Mouse (Mus musculus) liver, postnatal 0 days (tissue): ENCODE measurements at regions not wholly inside any gene's neighbourhood (a gene's known extent, or its start where the extent isn't known, plus 50 kb on each side); places are given as distances from the start of the nearest gene placed in this dataset.

Experiments
- CTCF ChIP-seq: sonication (generic); IDR thresholded peaks from 2 replicates; pipeline ENCODE4 v1.5.1; 2016; ENCODE audit warnings: antibody characterized with exemption, low read depth
- EP300 ChIP-seq: IDR thresholded peaks from 2 replicates; pipeline ENCODE4 v1.6.1; 2016; ENCODE audit warnings: antibody characterized with exemption, low read depth, mild to moderate bottlenecking

DNA sequence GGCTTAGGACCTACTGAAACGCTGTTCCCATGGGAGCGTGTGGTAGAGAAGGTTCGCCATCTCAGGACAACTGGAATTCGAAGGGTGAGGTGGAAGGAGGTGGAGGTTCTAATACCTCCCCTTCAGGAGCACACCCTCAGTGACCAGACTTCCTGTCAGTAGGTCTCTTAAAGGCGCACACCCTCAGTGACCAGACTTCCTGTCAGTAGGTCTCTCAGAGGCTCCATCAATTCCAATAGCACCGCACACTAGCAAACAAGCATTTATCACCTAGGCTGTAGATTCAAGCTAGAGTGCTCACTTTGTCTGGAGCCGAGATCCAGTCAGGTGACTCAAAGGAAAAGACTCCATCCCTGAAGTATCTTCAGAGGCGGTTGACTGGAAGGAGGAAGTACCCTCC, 226.2 kb upstream of the Ankrd55 start:
- no peak for TF ChIP-seq CTCF
- TF ChIP-seq EP300, result no peak
